Mouse (Mus musculus): ENCODE results near the gene Thap11.

DNA sequence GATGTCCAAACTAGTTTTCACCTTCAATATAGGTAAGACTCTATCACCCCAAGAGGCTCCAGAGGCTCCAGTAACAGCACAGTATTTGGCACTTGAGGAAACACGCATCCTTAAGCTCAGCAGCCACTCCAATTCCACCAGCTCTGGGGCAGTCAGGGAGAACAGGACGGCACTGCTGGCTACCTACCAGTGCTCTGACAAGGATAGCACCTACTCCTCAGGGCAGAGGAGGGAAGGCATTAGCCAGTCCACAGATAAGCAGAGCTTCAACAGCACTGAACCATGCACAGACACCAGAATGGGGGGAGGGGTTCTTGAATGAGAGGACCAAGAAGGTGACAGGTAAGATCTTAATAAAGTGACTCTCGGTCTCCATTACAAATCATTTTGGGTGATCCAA lies 35.3 kb upstream of the Thap11 start:
- TF ChIP-seq CTCF (IDR thresholded peaks at IDR 0.05; ENCODE audit: low read depth) (no peak), EP300 (optimal IDR thresholded peaks at IDR 0.05) (no peak)
